Mouse (Mus musculus): Measurements from ENCODE around the gene Anapc4. TPM values are rescaled to one million over a fixed set of nuclear protein-coding genes. Genes with fewer than 3 reads are reported as not detected.

Anapc4 gene
- polyA plus RNA-seq, 1 experiment from 2014 or later, result 31.2 TPM

DNA sequence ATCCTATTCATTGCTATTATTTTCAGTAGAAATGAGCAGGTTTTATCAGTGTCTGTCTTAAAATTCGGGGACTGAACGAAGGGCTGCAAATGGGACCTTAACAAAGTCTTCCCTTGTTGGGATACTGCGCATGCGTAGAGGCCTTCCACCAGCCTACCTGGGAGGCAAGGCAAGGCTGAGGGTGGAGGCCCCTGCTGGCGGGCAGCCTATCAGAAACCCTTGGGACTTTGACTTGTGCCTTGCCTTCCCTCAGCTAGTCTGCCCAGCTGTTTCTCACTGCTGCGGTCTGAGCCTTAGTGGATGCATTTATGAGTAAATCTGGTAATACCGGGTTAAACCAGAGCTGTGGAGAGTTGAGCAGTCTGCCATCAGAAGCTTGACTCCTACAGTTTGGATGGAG is 20.5 kb upstream of the Anapc4 start:
- Histone ChIP-seq H3K9ac (no peak overlapping the region), H3K9me3 (replicated peaks) (no peaks in the 10 kb centered on the region), H3K4me3 (replicated peaks) (no peak overlapping the region), H3K27ac (no peak overlapping the region), H3K36me3 (peaks cover 39% of the 10 kb centered on the region), H3K4me2 (no peak overlapping the region), H3K4me1 (replicated peaks) (no peaks in the 10 kb centered on the region), H3K27me3 (no peaks in the 10 kb centered on the region)
- WGBS (ENCODE audit: insufficient replicate concordance), result 87% methylated on average over 7 of the region's 7 CpGs
- ATAC-seq (ENCODE audit: low read depth) (no peak), DNase-seq (no peak)

DNA sequence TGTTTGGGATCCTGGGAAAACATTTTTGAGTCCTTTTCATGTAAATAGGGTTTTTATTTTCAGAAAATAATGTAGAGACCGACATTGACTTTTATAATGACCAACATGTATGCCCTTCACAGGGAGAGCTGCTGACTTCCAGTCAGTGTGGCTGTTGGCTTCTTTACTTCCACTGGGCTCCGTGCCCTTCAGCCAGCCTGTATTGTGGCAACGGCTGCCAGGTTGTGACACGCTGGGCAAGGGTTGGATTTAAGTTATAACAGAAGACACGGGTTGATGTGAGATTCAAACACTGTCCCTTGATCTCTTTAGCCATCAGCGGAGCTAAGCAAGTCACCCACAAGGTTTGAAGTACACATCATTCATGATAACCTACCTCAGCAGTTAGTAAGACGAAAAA is 15.1 kb upstream of the Anapc4 start:
- H3K9me3 ChIP-seq (replicated peaks), result no peaks in the 10 kb centered on the region
- H3K4me3 ChIP-seq (replicated peaks), result no peak overlapping the region
- H3K4me2 ChIP-seq, result no peak overlapping the region
- ATAC-seq (ENCODE audit: low read depth), result no peak
- 87% methylated on average over 7 of the region's 7 CpGs for WGBS (ENCODE audit: insufficient replicate concordance)
- H3K27ac ChIP-seq, result no peak overlapping the region
- no peak for DNase-seq
- no peak overlapping the region for H3K9ac ChIP-seq
- H3K36me3 ChIP-seq, result peaks cover 43% of the 10 kb centered on the region
- H3K4me1 ChIP-seq (replicated peaks), result no peaks in the 10 kb centered on the region
- H3K27me3 ChIP-seq, result no peaks in the 10 kb centered on the region

DNA sequence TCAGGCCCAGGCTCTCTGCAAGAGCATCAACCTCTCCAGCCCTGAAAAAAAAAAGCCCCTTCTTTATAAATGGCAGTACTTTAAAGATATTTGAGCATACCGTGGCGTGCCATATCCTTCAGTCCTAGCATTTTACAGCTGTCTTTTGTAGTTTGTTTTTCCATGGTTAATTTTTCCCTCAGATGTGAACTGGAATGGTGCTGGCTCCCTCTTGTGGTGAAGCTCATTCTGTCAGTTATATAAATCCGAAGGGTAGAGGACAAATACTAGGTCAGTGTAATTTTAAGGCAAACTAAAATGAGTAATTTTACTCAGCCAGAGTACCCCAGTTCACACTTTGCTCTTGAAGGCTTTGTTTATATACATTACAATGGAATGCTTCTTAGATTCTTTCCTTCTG is 12.1 kb upstream of the Anapc4 start:
- 50% methylated on average over 3 of the region's 3 CpGs for WGBS (ENCODE audit: insufficient replicate concordance)
- Histone ChIP-seq H3K4me1 (replicated peaks) (no peaks in the 10 kb centered on the region), H3K4me3 (replicated peaks) (no peak overlapping the region), H3K4me2 (no peak overlapping the region), H3K9me3 (replicated peaks) (no peaks in the 10 kb centered on the region), H3K27ac (no peak overlapping the region), H3K36me3 (peaks cover 38% of the 10 kb centered on the region), H3K27me3 (no peaks in the 10 kb centered on the region), H3K9ac (no peak overlapping the region)
- DNase-seq, result no peak
- ATAC-seq (ENCODE audit: low read depth), result no peak

DNA sequence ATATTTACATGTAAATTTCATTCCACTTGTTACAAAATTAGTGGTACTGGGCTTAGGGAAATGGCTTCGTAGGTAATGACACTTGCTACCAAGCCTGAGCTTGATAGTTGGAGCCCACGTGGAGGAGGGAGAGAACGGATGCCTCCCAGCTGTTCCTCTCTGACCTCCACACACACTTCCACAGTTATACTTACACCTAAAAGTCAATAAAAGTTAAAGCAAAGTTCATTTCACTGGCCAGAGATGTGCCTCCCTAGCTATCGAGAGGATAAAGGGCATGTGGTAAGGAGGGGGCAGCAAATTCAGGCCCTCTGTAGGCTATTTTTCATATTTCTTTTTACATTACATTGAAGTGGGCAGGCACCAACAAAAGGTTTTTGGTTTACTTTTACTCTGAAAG is 5.9 kb upstream of the Anapc4 start:
- Histone ChIP-seq H3K27ac (no peak overlapping the region), H3K4me3 (replicated peaks) (no peak overlapping the region), H3K4me2 (no peak overlapping the region), H3K9me3 (replicated peaks) (0 out of 2 replicates have a peak, but pooled peaks cover 2% of the 10 kb centered on the region), H3K9ac (no peak overlapping the region), H3K36me3 (peaks cover 13% of the 10 kb centered on the region), H3K27me3 (no peaks in the 10 kb centered on the region), H3K4me1 (replicated peaks) (peaks cover 7% of the 10 kb centered on the region)
- 78% methylated on average over 4 of the region's 4 CpGs for WGBS (ENCODE audit: insufficient replicate concordance)
- DNase-seq, result no peak
- ATAC-seq (ENCODE audit: low read depth), result no peak

DNA sequence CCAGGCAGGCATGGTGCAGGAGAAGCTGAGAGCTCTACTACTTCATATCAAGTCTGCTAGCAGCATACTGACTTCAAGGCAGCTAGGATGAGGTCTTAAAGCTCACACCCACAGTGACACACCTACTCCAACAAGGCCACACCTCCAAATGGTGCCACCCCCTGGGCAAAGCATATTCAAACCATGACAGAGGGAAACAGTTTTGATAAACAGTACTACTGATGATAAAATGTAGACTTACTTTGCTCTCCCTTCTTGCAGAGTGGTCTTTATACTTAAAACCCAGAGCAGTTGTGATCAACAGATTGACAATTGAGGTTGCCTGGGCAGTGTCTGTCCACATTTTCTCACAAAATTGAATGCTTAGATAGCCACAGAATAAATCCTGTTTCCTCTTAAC is 807 bp upstream of the Anapc4 start:
- Histone ChIP-seq H3K9ac (peak overlapping the region; percentile 68), H3K4me2 (peak overlapping the region; percentile 94), H3K4me3 (replicated peaks) (peak overlapping the region; percentile 77), H3K9me3 (replicated peaks) (0 out of 2 replicates have a peak, but pooled peaks cover 2% of the 10 kb centered on the region), H3K27me3 (no peaks in the 10 kb centered on the region), H3K4me1 (replicated peaks) (peaks cover 30% of the 10 kb centered on the region), H3K36me3 (peaks cover 12% of the 10 kb centered on the region; the same call in 1 of the 2 replicates), H3K27ac (peak overlapping the region; percentile 89)
- peak; percentile 72 for DNase-seq
- peak; percentile 13; the same call in 1 of the 2 replicates for ATAC-seq (ENCODE audit: low read depth)

DNA sequence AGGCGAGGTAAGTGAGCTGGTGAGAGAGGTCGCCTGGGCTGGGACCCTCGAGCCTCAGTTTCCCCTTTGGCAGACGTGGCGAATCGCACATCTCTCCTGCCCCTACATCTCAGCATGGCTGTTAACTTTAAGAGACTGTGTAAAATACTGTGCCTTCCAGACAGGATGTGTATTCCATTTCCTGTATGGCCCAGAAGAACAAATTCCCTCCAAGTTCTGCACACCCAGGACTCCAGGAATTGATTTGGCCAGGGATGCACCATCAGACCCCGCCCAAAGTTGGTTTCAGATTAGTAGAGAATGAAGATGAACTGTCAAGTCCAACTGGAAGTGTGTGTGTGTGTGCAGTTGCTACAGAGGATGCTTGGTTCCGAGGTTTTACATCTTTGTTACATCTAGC is 574 bp downstream of the Anapc4 start:
- 0 out of 2 replicates have a peak, but pooled peaks cover 2% of the 10 kb centered on the region for H3K9me3 ChIP-seq (replicated peaks)
- DNase-seq (no peak), ATAC-seq (ENCODE audit: low read depth) (no peak)
- WGBS (ENCODE audit: insufficient replicate concordance), result 9% methylated on average over 8 of the region's 8 CpGs
- peaks cover 23% of the 10 kb centered on the region; the same call in 1 of the 2 replicates for H3K36me3 ChIP-seq
- H3K27ac ChIP-seq, result peak overlapping the region; percentile 91
- peaks cover 30% of the 10 kb centered on the region for H3K4me1 ChIP-seq (replicated peaks)
- peak overlapping the region; percentile 94 for H3K4me2 ChIP-seq
- H3K9ac ChIP-seq, result peak overlapping the region; percentile 89
- peak overlapping the region; percentile 77 for H3K4me3 ChIP-seq (replicated peaks)
- no peaks in the 10 kb centered on the region for H3K27me3 ChIP-seq

DNA sequence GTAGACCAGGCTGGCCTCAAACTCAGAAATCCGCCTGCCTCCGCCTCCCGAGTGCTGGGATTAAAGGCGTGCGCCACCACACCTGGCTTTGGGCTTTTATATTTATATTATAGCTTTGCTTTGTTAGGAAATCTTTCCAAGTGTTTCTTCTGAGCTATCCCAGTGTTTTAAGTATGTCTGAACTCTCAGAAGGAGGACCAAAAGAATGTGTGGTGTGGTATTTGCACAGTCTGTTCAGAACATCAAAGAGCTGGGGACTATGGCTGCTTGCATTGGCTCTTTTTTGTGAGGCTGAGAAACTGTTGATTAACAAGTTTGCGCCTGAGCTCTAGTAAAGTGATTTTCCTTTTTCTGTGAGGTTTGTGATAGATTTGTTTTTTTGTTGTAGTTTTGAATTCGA is 10.5 kb downstream of the Anapc4 start:
- H3K36me3 ChIP-seq, result peaks cover 49% of the 10 kb centered on the region
- no peaks in the 10 kb centered on the region for H3K9me3 ChIP-seq (replicated peaks)
- no peak overlapping the region for H3K4me3 ChIP-seq (replicated peaks)
- H3K27ac ChIP-seq, result no peak overlapping the region
- H3K4me1 ChIP-seq (replicated peaks), result no peaks in the 10 kb centered on the region
- ATAC-seq (ENCODE audit: low read depth) (no peak), DNase-seq (no peak)
- H3K4me2 ChIP-seq, result no peak overlapping the region
- H3K9ac ChIP-seq, result no peak overlapping the region
- H3K27me3 ChIP-seq, result no peaks in the 10 kb centered on the region
- 83% methylated on average over 7 of the region's 7 CpGs for WGBS (ENCODE audit: insufficient replicate concordance)

DNA sequence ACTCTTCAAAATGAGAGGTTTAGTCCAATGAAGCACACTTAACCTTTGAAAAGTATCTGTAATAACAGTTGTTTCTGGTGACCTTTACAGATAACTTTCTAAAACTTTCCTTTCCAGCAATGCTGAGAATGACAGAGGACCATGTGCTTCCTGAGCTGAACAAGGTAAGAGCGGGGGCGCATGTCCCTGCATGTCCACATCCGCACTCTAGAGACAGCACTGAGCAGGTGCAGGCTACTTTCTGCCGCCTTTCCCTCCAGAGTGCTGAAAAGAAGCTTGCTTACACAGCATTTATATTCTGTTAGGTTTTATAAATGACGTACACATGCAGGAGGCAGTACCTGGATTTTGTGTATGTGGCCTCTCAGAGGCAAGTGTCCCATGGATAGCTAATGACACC is 21.9 kb downstream of the Anapc4 start:
- no peaks in the 10 kb centered on the region for H3K4me1 ChIP-seq (replicated peaks)
- no peaks in the 10 kb centered on the region for H3K9me3 ChIP-seq (replicated peaks)
- H3K36me3 ChIP-seq, result peaks cover 56% of the 10 kb centered on the region
- no peak overlapping the region for H3K4me3 ChIP-seq (replicated peaks)
- DNase-seq, result no peak
- H3K4me2 ChIP-seq, result no peak overlapping the region
- H3K9ac ChIP-seq, result no peak overlapping the region
- WGBS (ENCODE audit: insufficient replicate concordance), result 78% methylated on average over 5 of the region's 5 CpGs
- H3K27me3 ChIP-seq, result no peaks in the 10 kb centered on the region
- no peak for ATAC-seq (ENCODE audit: low read depth)
- H3K27ac ChIP-seq, result no peak overlapping the region

DNA sequence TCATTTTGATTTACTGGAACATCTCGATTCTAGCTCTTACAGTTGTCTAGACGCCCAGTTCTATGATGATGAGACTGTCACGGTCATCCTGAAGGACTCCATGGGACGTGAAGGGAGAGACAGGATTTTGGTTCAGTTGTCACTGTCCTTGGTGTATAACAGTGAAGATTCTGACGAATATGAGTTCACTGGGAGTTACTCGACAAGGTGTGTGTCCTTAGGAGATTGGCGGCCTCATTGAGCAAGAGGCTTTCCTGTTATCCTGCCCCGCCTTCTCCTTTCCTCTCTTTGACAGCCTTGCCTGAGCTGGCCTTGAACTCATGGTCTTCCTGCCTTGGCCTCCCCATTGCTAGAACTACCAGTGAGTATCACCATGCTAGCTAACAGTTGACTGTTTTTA is 30.6 kb downstream of the Anapc4 start:
- no peak overlapping the region for H3K9ac ChIP-seq
- DNase-seq (no peak), ATAC-seq (ENCODE audit: low read depth) (no peak)
- H3K9me3 ChIP-seq (replicated peaks), result no peaks in the 10 kb centered on the region
- WGBS (ENCODE audit: insufficient replicate concordance), result 77% methylated on average over 8 of the region's 8 CpGs
- H3K4me1 ChIP-seq (replicated peaks), result no peaks in the 10 kb centered on the region
- H3K4me3 ChIP-seq (replicated peaks), result no peak overlapping the region
- H3K4me2 ChIP-seq, result no peak overlapping the region
- no peaks in the 10 kb centered on the region for H3K27me3 ChIP-seq
- peaks cover 63% of the 10 kb centered on the region for H3K36me3 ChIP-seq
- H3K27ac ChIP-seq, result no peak overlapping the region

DNA sequence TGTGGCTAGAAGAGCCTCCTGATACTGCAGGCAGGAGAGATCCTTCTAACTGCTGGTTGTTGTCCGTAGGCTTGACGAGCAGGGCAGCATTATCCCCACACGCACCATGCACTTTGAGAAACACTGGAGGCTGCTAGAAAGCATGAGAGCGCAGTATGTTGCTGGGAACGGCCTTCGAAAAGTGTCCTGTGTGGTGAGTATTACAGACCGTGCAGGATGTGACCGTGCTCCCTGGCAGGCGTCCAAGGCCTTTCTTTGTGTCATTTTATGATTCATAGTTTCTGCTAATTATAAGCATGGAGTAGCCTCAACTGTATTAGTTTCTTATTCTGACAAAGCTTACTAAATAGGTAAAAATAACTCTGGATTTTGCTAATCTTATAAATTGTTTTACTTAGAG is 32.0 kb downstream of the Anapc4 start:
- WGBS (ENCODE audit: insufficient replicate concordance), result 85% methylated on average over 9 of the region's 9 CpGs
- Histone ChIP-seq H3K9me3 (replicated peaks) (no peaks in the 10 kb centered on the region), H3K4me2 (no peak overlapping the region), H3K9ac (no peak overlapping the region), H3K4me1 (replicated peaks) (no peaks in the 10 kb centered on the region), H3K27ac (no peak overlapping the region), H3K36me3 (peaks cover 51% of the 10 kb centered on the region), H3K4me3 (replicated peaks) (no peak overlapping the region), H3K27me3 (no peaks in the 10 kb centered on the region)
- DNase-seq (no peak), ATAC-seq (ENCODE audit: low read depth) (no peak)

DNA sequence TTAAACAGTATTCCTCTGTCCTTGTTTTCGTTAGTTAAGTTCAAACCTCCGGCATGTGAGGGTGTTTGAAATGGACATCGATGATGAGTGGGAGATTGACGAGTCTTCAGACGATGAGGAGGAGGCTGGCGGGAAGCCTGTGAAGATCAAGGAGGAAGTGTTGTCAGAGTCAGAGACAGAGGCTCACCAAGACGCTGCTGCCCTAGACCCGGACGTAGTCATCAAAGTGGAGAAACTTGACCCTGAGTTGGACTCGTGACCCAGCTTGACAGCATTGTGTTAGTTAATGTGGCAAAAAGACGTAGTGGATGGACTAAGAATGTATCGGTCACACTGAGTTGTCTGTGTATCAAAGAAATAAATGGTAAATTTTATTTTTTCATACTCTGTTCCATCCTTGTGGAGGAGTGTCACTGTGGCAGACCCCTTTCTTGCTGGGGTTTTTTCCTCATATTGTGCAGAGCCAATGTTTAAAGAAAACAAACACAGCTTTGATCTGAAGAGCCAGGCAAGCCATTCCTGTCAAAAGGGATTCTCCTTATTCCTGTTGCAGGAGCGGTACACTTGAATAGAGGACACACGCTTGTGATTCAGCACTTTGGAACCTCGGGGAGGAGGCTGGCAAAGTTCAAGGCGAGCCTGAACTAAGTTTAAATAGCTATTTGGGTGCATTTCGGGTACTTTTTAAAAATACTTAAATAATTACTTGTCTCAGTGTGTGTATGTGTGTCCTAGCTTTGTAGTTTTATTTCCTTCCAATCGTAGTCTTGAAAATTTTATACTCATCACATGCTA is 32.7 kb downstream of the Anapc4 start:
- DNase-seq (no peak), ATAC-seq (ENCODE audit: low read depth) (no peak)
- H3K9me3 ChIP-seq (replicated peaks), result no peaks in the 10 kb centered on the region
- 78% methylated on average over 18 of the region's 18 CpGs for WGBS (ENCODE audit: insufficient replicate concordance)
- peaks cover 45% of the 10 kb centered on the region for H3K36me3 ChIP-seq
- H3K4me1 ChIP-seq (replicated peaks), result no peaks in the 10 kb centered on the region
- no peak overlapping the region for H3K27ac ChIP-seq
- no peak overlapping the region for H3K4me2 ChIP-seq
- no peaks in the 10 kb centered on the region for H3K27me3 ChIP-seq
- no peak overlapping the region for H3K9ac ChIP-seq
- H3K4me3 ChIP-seq (replicated peaks), result no peak overlapping the region

Measured in liver, embryonic 13.5 days (tissue).